8 mouse cellular contexts compared by ENCODE assay signal in the genomic region with DNA sequence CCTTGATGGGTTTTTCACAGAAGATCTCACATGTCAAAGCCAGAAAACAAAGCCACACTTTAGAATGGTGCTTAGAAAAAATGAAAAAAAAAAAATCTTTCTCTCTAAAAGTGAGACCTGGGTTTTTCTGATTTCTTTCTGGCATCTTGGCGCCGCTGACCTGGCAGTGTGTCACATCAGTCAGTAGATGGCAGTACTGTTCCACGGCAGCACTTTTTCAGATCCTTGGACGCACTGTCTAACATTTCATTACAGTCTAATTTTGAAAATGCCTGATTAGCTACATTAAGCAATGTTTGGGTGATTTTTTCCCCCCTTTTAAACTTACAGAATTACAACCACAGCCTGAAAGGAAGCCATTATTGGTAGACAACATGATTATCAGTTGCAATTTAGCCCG.
DNase-seq lines count a peak whose midpoint lies in the region; TF ChIP-seq lines count a peak whose summit lies in the region.

No protein-coding gene starts in this region.

- no peaks in the 10 kb centered on the region for H3K4me1 ChIP-seq in spleen, adult 2 months (ENCODE audit: control insufficient read depth, insufficient read depth, insufficient read length)

- TF ChIP-seq POLR2A in spleen, adult 2 months (IDR thresholded peaks at IDR 0.05; ENCODE audit: low read depth, low read length), result no peak

- no peaks in the 10 kb centered on the region for H3K36me3 ChIP-seq in spleen, adult 2 months (ENCODE audit: control insufficient read depth, insufficient read depth, low read length)

- no peak overlapping the region for H3K4me3 ChIP-seq in spleen, adult 2 months (ENCODE audit: extremely low read depth, insufficient read depth, insufficient read length)

- 21% methylated on average over 5 of the region's 5 CpGs for WGBS in spleen, adult 2 months

- intact Hi-C loops in heart, postnatal 10 days (cut with DNase I), result loop anchor here (1.0 to 10.0 kb wide), 7 partner anchors 197 to 1087 kb away; no protein-coding TSS in a partner anchor
- intact Hi-C loops in left cerebral cortex, postnatal 14 days (cut with DNase I), result loop anchor here (2.0 to 5.0 kb wide), 3 partner anchors 580 to 915 kb away; a partner anchor contains a TSS

- TF ChIP-seq CTCF in spleen, adult 2 months (IDR thresholded peaks at IDR 0.05; ENCODE audit: extremely low read depth, insufficient read depth, insufficient read length, insufficient replicate concordance), result peak; percentile 86; the same call in 1 of the 2 replicates

- DNase-seq in spleen, adult 2 months (ENCODE audit: low read depth in 1 of 2, low spot score in 2 of 2), result peak in 1 of 2 experiments; percentile 33
- DNase-seq in spleen, adult 12 weeks (ENCODE audit: low spot score), result no peak
- DNase-seq in adipocyte (ENCODE audit: low spot score), result peak; percentile 83
- peak; percentile 56 for DNase-seq in embryo, embryonic 11.5 days (ENCODE audit: low read depth, low spot score)
- DNase-seq in heart, postnatal 10 days, result peak; percentile 75 to 82
- DNase-seq in left cerebral cortex, postnatal 14 days (ENCODE audit: low spot score in 2 of 2), result peak; percentile 55 to 76
- DNase-seq in natural killer cell, adult 2 months (ENCODE audit: low spot score in 2 of 2), result peak; percentile 43 to 56
- DNase-seq in thymus, postnatal 36 days, result peak; percentile 31 to 44

- no peak overlapping the region for H3K27ac ChIP-seq in spleen, adult 2 months (ENCODE audit: insufficient read depth, low read length)

- no peaks in the 10 kb centered on the region for H3K27me3 ChIP-seq in spleen, adult 2 months (ENCODE audit: control insufficient read depth, insufficient read depth, low read length)
